Mouse (Mus musculus) cerebellum, adult 2 months (tissue): ENCODE results near the gene Ubxn4. TPM values are rescaled to one million over a fixed set of nuclear protein-coding genes. Genes with fewer than 3 reads are reported as not detected.

Experiments
- DNase-seq, 2 experiments: peaks; one replicate each; pipeline ENCODE4 v3.0.0; 2021
- H3K27ac ChIP-seq: fragments of 200-500 bp; 2 replicates; pipeline ENCODE4 v1.5.1; 2012; ENCODE audit warnings: low read length, control low read depth, inconsistent platforms; ENCODE audit not compliant: insufficient read depth
- H3K27me3 ChIP-seq: fragments of 200-500 bp; 2 replicates; pipeline ENCODE4 v1.6.1; 2012; ENCODE audit warnings: inconsistent platforms, mild to moderate bottlenecking, low read length, moderate library complexity; ENCODE audit not compliant: control insufficient read depth, insufficient read depth
- H3K4me1 ChIP-seq: fragments of 200-500 bp; 2 replicates; pipeline ENCODE4 v1.6.1; 2011; ENCODE audit warnings: low read length; ENCODE audit not compliant: control insufficient read depth, insufficient read depth
- H3K4me3 ChIP-seq: fragments of 200-500 bp; replicated peaks from 2 replicates; pipeline ENCODE3; 2011; ENCODE audit warnings: mild to moderate bottlenecking, low read depth, low read length, control low read depth; ENCODE audit not compliant: insufficient read depth
- CTCF ChIP-seq: fragments of 200-500 bp; IDR thresholded peaks from 2 replicates; pipeline ENCODE4 v1.5.1; 2011; ENCODE audit warnings: low read depth, mild to moderate bottlenecking, control low read depth, low read length, moderate library complexity, borderline replicate concordance; ENCODE audit not compliant: insufficient read depth
- POLR2A ChIP-seq: fragments of 200-500 bp; IDR thresholded peaks from 2 replicates; pipeline ENCODE4 v1.6.1; 2011; ENCODE audit warnings: low read length, control low read depth, borderline replicate concordance; ENCODE audit not compliant: insufficient read depth
- WGBS: fragments of 180-500 bp; shearing (Covaris S2); methylation state at CpG from one replicate; pipeline ENCODE4 v1.1.7; 2018; 5-methylcytosine and 5-hydroxymethylcytosine counted together
- polyA plus RNA-seq: library from polyadenylated mRNA; depleted of rRNA; stranded (reverse); fragments of >200 nt; gene quantifications from 2 replicates; pipeline ENCODE4 v1.2.3, GENCODE M21; 2012; rRNA removed

Ubxn4 gene
- polyA plus RNA-seq, result 44.9 and 45.4 TPM in 2 replicates

GRCm38 (mm10) chr1:128243627-128243995 is at the start of gene Ubxn4:
TSS of gene Ubxn4 (plus strand) at chr1:128243964.
- no peak for DNase-seq

GRCm38 (mm10) chr1:128194011-128194410 is 49.8 kb upstream of the Ubxn4 start:
- H3K27ac ChIP-seq, result no peak overlapping the region

More at GRCm38 (mm10) chr1:128243627-128243995, at the start of gene Ubxn4:
- Histone ChIP-seq H3K27me3 (no peaks in the 10 kb centered on the region), H3K4me3 (peak within 1 kb of the TSS; percentile 73), H3K27ac (peak within 1 kb of the TSS; percentile 49), H3K4me1 (0 out of 2 replicates have a peak, but pooled peaks cover 3% of the 10 kb centered on the region)
- WGBS, result 7% methylated on average over 10 of the region's 10 CpGs
- TF ChIP-seq CTCF (no peak), POLR2A (no peak)

GRCm38 (mm10) chr1:128197353-128197752 is 46.4 kb upstream of the Ubxn4 start:
- WGBS, result 92% methylated on average over 1 of the region's 1 CpGs
- TF ChIP-seq CTCF (no peak), POLR2A (no peak)
- Histone ChIP-seq H3K4me1 (no peaks in the 10 kb centered on the region), H3K27me3 (no peaks in the 10 kb centered on the region), H3K27ac (no peak overlapping the region), H3K4me3 (no peak overlapping the region)
- no peak for DNase-seq

More at GRCm38 (mm10) chr1:128194011-128194410, 49.8 kb upstream of the Ubxn4 start:
- Histone ChIP-seq H3K4me1 (no peaks in the 10 kb centered on the region), H3K4me3 (no peak overlapping the region), H3K27me3 (no peaks in the 10 kb centered on the region)
- DNase-seq, result no peak
- TF ChIP-seq CTCF (no peak), POLR2A (no peak)
- 90% methylated on average over 2 of the region's 2 CpGs for WGBS

- no peaks in the 10 kb centered on the region for H3K4me1 ChIP-seq
- 65% methylated on average over 5 of the region's 5 CpGs for WGBS
- no peak overlapping the region for H3K27ac ChIP-seq
- no peak for TF ChIP-seq POLR2A
- no peak for TF ChIP-seq CTCF
- H3K4me3 ChIP-seq, result no peak overlapping the region
- no peak for DNase-seq
- no peaks in the 10 kb centered on the region for H3K27me3 ChIP-seq
These were observed 30.5 kb upstream of the Ubxn4 start for GRCm38 (mm10) chr1:128213261-128213660.

GRCm38 (mm10) chr1:128221886-128222285 is 21.9 kb upstream of the Ubxn4 start:
- TF ChIP-seq CTCF (no peak), POLR2A (no peak)
- no peaks in the 10 kb centered on the region for H3K27me3 ChIP-seq
- H3K27ac ChIP-seq, result no peak overlapping the region
- H3K4me1 ChIP-seq, result no peaks in the 10 kb centered on the region
- 98% methylated on average over 2 of the region's 2 CpGs for WGBS
- no peak overlapping the region for H3K4me3 ChIP-seq
- no peak for DNase-seq

GRCm38 (mm10) chr1:128223304-128223703 is 20.5 kb upstream of the Ubxn4 start:
- Histone ChIP-seq H3K27ac (no peak overlapping the region), H3K27me3 (no peaks in the 10 kb centered on the region), H3K4me3 (no peak overlapping the region), H3K4me1 (no peaks in the 10 kb centered on the region)
- no peak; the same call in 1 of the 2 replicates for TF ChIP-seq CTCF
- TF ChIP-seq POLR2A, result no peak
- DNase-seq, result no peak
- WGBS, result 66% methylated on average over 1 of the region's 1 CpGs

- no peak overlapping the region for H3K27ac ChIP-seq
- peaks cover 5% of the 10 kb centered on the region; the same call in 1 of the 2 replicates for H3K4me1 ChIP-seq
- H3K27me3 ChIP-seq, result no peaks in the 10 kb centered on the region
- 88% methylated on average over 4 of the region's 4 CpGs for WGBS
- no peak overlapping the region for H3K4me3 ChIP-seq
- TF ChIP-seq POLR2A (no peak), CTCF (no peak)
- no peak for DNase-seq
These were observed 8.6 kb upstream of the Ubxn4 start for GRCm38 (mm10) chr1:128235181-128235580.

- H3K27me3 ChIP-seq, result no peaks in the 10 kb centered on the region
- H3K4me1 ChIP-seq, result 0 out of 2 replicates have a peak, but pooled peaks cover 3% of the 10 kb centered on the region
- H3K27ac ChIP-seq, result peak overlapping the region; percentile 49
- peak overlapping the region; percentile 73 for H3K4me3 ChIP-seq
- DNase-seq, result peak; percentile 95 to 97
- WGBS, result under 1% methylated on average over 71 of the region's 71 CpGs
- TF ChIP-seq CTCF, result no peak
- peak; percentile 64; the same call in 1 of the 2 replicates for TF ChIP-seq POLR2A
These were observed 397 bp downstream of the Ubxn4 start for GRCm38 (mm10) chr1:128243996-128244726.
